Mouse (Mus musculus) cerebellum, adult (tissue): Measurements from ENCODE around the gene Olfr620.

ENCODE experiments used
- ATAC-seq: cut with Nextera tagmentation; 2 replicates; pipeline ENCODE4 v1.9.2; 2017; ENCODE audit warnings: mild to moderate bottlenecking, moderate library complexity, mixed read lengths; ENCODE audit not compliant: insufficient number of reproducible peaks, low FRiP score, low TSS enrichment

The Olfr620 gene

GRCm38 (mm10) chr7:103612434-103612833 is at the start of gene Olfr620:
Olfr620 (minus strand) TSS chr7:103612534.
- no peak for ATAC-seq

GRCm38 (mm10) chr7:103644070-103644469 is 31.7 kb upstream of the Olfr620 start:
- ATAC-seq, result no peak

GRCm38 (mm10) chr7:103642602-103643001 is 30.3 kb upstream of the Olfr620 start, which contains the start of gene Olfr622:
Olfr622 (minus strand) TSS chr7:103642702.
- no peak for ATAC-seq

GRCm38 (mm10) chr7:103636795-103637194 is 24.5 kb upstream of the Olfr620 start:
- ATAC-seq, result no peak

GRCm38 (mm10) chr7:103607425-103607824 is 4.9 kb downstream of the Olfr620 start:
- ATAC-seq, result no peak

GRCm38 (mm10) chr7:103600275-103600674 is 12.1 kb downstream of the Olfr620 start, which contains the start of gene Olfr619:
Olfr619 (plus strand) TSS chr7:103600575.
- ATAC-seq, result no peak

- ATAC-seq, result no peak
Observed at GRCm38 (mm10) chr7:103589803-103590202, 22.5 kb downstream of the Olfr620 start, which contains the start of gene Olfr618. Olfr618 (plus strand) TSS chr7:103590103.

GRCm38 (mm10) chr7:103572761-103573160 is 39.6 kb downstream of the Olfr620 start, which contains the start of gene Olfr617:
Olfr617 (plus strand) TSS chr7:103573061.
- ATAC-seq, result no peak

GRCm38 (mm10) chr7:103569043-103569442 is 43.3 kb downstream of the Olfr620 start, which contains the start of gene Olfr616:
Olfr616 (minus strand) TSS chr7:103569143.
- no peak for ATAC-seq

- no peak for ATAC-seq
Observed at GRCm38 (mm10) chr7:103555779-103556178, 56.6 kb downstream of the Olfr620 start, which contains the start of gene Olfr615. Olfr615 (plus strand) TSS chr7:103556079.
